Mouse (Mus musculus): ENCODE data around the gene Ppp6r2. TPM values are rescaled to one million over a fixed set of nuclear protein-coding genes. Genes with fewer than 3 reads are reported as not detected.

Gene Ppp6r2
- polyA plus RNA-seq, 1 experiment from 2014 or later: 67.7 TPM

Small RNAs within 50 kb of the gene (microRNA-seq; reads per million reads assigned to microRNA genes)
- gene Mir6958 (3.3 reads per million, percentile 12 among the genes with 10 or more reads in this experiment), gene Mir6959 (0.87 reads per million), gene Mir7118 (not detected)

Other genes starting within 250 kb of the Ppp6r2 start
- 20.4 and 21.4 TPM in 2 replicates for gene Mlc1, start 232.5 kb upstream of the Ppp6r2 start, polyA plus RNA-seq (2015; fragmentation: Nextera tagmentation; extraction: Ambion mirVana)
- not detected in 2 replicates for gene Mov10l1, start 228.6 kb upstream of the Ppp6r2 start, polyA plus RNA-seq (2015; fragmentation: Nextera tagmentation; extraction: Ambion mirVana)
- gene Panx2, start 151.8 kb upstream of the Ppp6r2 start, polyA plus RNA-seq (2015; fragmentation: Nextera tagmentation; extraction: Ambion mirVana): 8.7 and 10.1 TPM in 2 replicates
- 38.2 and 44.9 TPM in 2 replicates for gene Trabd, start 136.4 kb upstream of the Ppp6r2 start, polyA plus RNA-seq (2015; fragmentation: Nextera tagmentation; extraction: Ambion mirVana)
- 16.9 and 19.7 TPM in 2 replicates for gene Selenoo, start 122.5 kb upstream of the Ppp6r2 start, polyA plus RNA-seq (2015; fragmentation: Nextera tagmentation; extraction: Ambion mirVana)
- 14.4 and 14.8 TPM in 2 replicates for gene Tubgcp6, start 88.4 kb upstream of the Ppp6r2 start, polyA plus RNA-seq (2015; fragmentation: Nextera tagmentation; extraction: Ambion mirVana)
- gene Hdac10, start 82.9 kb upstream of the Ppp6r2 start, polyA plus RNA-seq (2015; fragmentation: Nextera tagmentation; extraction: Ambion mirVana): 25.1 and 31.9 TPM in 2 replicates
- gene Mapk12, start 70.8 kb upstream of the Ppp6r2 start, polyA plus RNA-seq (2015; fragmentation: Nextera tagmentation; extraction: Ambion mirVana): 4.8 and 5.2 TPM in 2 replicates
- gene Mapk11, start 61.9 kb upstream of the Ppp6r2 start, polyA plus RNA-seq (2015; fragmentation: Nextera tagmentation; extraction: Ambion mirVana): 22.5 and 27.5 TPM in 2 replicates
- gene Plxnb2, start 30.8 kb upstream of the Ppp6r2 start, polyA plus RNA-seq (2015; fragmentation: Nextera tagmentation; extraction: Ambion mirVana): 69.4 and 72.3 TPM in 2 replicates
- gene Dennd6b, start 15.1 kb upstream of the Ppp6r2 start, polyA plus RNA-seq (2015; fragmentation: Nextera tagmentation; extraction: Ambion mirVana): 77.2 and 91.0 TPM in 2 replicates
- gene Sbf1, start 103.8 kb downstream of the Ppp6r2 start, polyA plus RNA-seq (2015; fragmentation: Nextera tagmentation; extraction: Ambion mirVana): 90.5 and 94.8 TPM in 2 replicates
- 0.14 TPM in 1 of 2 replicates, not detected in the other for gene Adm2, start 111.2 kb downstream of the Ppp6r2 start, polyA plus RNA-seq (2015; fragmentation: Nextera tagmentation; extraction: Ambion mirVana)
- gene Miox, start 122.8 kb downstream of the Ppp6r2 start, polyA plus RNA-seq (2015; fragmentation: Nextera tagmentation; extraction: Ambion mirVana): not detected in 2 replicates
- gene Lmf2, start 144.1 kb downstream of the Ppp6r2 start, polyA plus RNA-seq (2015; fragmentation: Nextera tagmentation; extraction: Ambion mirVana): 30.6 and 33.7 TPM in 2 replicates
- gene Ncaph2, start 144.2 kb downstream of the Ppp6r2 start, polyA plus RNA-seq (2015; fragmentation: Nextera tagmentation; extraction: Ambion mirVana): 105 and 111 TPM in 2 replicates
- 15.6 and 17.9 TPM in 2 replicates for gene Sco2, start 162.3 kb downstream of the Ppp6r2 start, polyA plus RNA-seq (2015; fragmentation: Nextera tagmentation; extraction: Ambion mirVana)
- 2.1 and 2.6 TPM in 2 replicates for gene Tymp, start 165.5 kb downstream of the Ppp6r2 start, polyA plus RNA-seq (2015; fragmentation: Nextera tagmentation; extraction: Ambion mirVana)
- gene Odf3b, start 167.7 kb downstream of the Ppp6r2 start, polyA plus RNA-seq (2015; fragmentation: Nextera tagmentation; extraction: Ambion mirVana): 2.4 and 2.9 TPM in 2 replicates
- gene Klhdc7b, start 173.4 kb downstream of the Ppp6r2 start, polyA plus RNA-seq (2015; fragmentation: Nextera tagmentation; extraction: Ambion mirVana): 0.05 and 0.06 TPM in 2 replicates
- not detected in 2 replicates for gene Syce3, start 198.9 kb downstream of the Ppp6r2 start, polyA plus RNA-seq (2015; fragmentation: Nextera tagmentation; extraction: Ambion mirVana)
- gene Cpt1b, start 214.3 kb downstream of the Ppp6r2 start, polyA plus RNA-seq (2015; fragmentation: Nextera tagmentation; extraction: Ambion mirVana): 0.88 and 1.2 TPM in 2 replicates
- gene C730034F03Rik, start 218.0 kb downstream of the Ppp6r2 start, polyA plus RNA-seq (2015; fragmentation: Nextera tagmentation; extraction: Ambion mirVana): 6.1 and 8.7 TPM in 2 replicates
- gene Gm44502, start 218.1 kb downstream of the Ppp6r2 start, polyA plus RNA-seq (2015; fragmentation: Nextera tagmentation; extraction: Ambion mirVana): 0.36 TPM in 1 of 2 replicates, not detected in the other
- gene Chkb, start 218.4 kb downstream of the Ppp6r2 start, polyA plus RNA-seq (2015; fragmentation: Nextera tagmentation; extraction: Ambion mirVana): 79.8 and 92.8 TPM in 2 replicates
- gene Mapk8ip2, start 242.4 kb downstream of the Ppp6r2 start, polyA plus RNA-seq (2015; fragmentation: Nextera tagmentation; extraction: Ambion mirVana): 73.0 and 85.4 TPM in 2 replicates

All from neural tube, embryonic 15.5 days (tissue).